13 mouse cellular contexts compared by ENCODE assay signal in genomic region chr14:19904821-19905220, GRCm38 (mm10).
DNase-seq lines count a peak whose midpoint lies in the region; ATAC-seq and TF ChIP-seq lines count a peak whose summit lies in the region.
"Had no signal": no experiment of that assay in that cellular context is flagged by ENCODE, and none has a peak within 500 bp of the region (broad histone marks: within the 10 kb centered on the region; RNA-seq: fewer than 3 reads in every experiment).

No protein-coding gene starts in this region.

- H3K9ac ChIP-seq in kidney, embryonic 15.5 days: no peak overlapping the region
- no peak overlapping the region for H3K9ac ChIP-seq in liver, postnatal 0 days (replicated peaks)
- H3K9ac ChIP-seq: heart, embryonic 12.5 days; lung, embryonic 14.5 days had no signal

- H3K79me2 ChIP-seq in macrophage (ENCODE audit: inconsistent target): peaks cover 92% of the 10 kb centered on the region

- DNase-seq in kidney, postnatal 10 days: no peak
- peak; percentile 15 for DNase-seq in cerebellum, adult 11 months
- DNase-seq in cerebellum, postnatal 25 days: peak; percentile 22 to 53
- DNase-seq in thymus, postnatal 25 days: no peak
- DNase-seq in frontal cortex, postnatal 25 days (ENCODE audit: low spot score in 2 of 2): no peak
- DNase-seq in liver, postnatal 0 days: no peak
- DNase-seq: thymus, postnatal 4 days had no signal

- no peaks in the 10 kb centered on the region for H3K27me3 ChIP-seq in kidney, embryonic 15.5 days
- no peaks in the 10 kb centered on the region for H3K27me3 ChIP-seq in liver, postnatal 0 days (ENCODE audit: insufficient read depth, low read length)
- H3K27me3 ChIP-seq: heart, embryonic 12.5 days had no signal

- 87% methylated on average over 3 of the region's 3 CpGs for WGBS in kidney, embryonic 15.5 days
- 94% methylated on average over 3 of the region's 3 CpGs for WGBS in macrophage (ENCODE audit: missing documents)
- WGBS in liver, postnatal 0 days (ENCODE audit: insufficient replicate concordance): 70% methylated on average over 3 of the region's 3 CpGs

- H3K27ac ChIP-seq in kidney, embryonic 15.5 days: peak overlapping the region; percentile 18; the same call in 1 of the 2 replicates
- H3K27ac ChIP-seq in macrophage: peak overlapping the region; percentile 62
- no peak overlapping the region for H3K27ac ChIP-seq in liver, postnatal 0 days (ENCODE audit: low read depth)

- no peak overlapping the region for H3K4me3 ChIP-seq in kidney, embryonic 15.5 days (replicated peaks)
- H3K4me3 ChIP-seq in macrophage (ENCODE audit: inconsistent target): no peak overlapping the region
- H3K4me3 ChIP-seq in liver, postnatal 0 days (ENCODE audit: low read depth, low read length): no peak overlapping the region
- H3K4me3 ChIP-seq: heart, embryonic 12.5 days; myocyte had no signal

- no peak for TF ChIP-seq CTCF in liver, postnatal 0 days (IDR thresholded peaks at IDR 0.05; ENCODE audit: low read depth)

- H3K36me3 ChIP-seq in kidney, embryonic 15.5 days: no peaks in the 10 kb centered on the region; the same call in 1 of the 2 replicates
- H3K36me3 ChIP-seq in macrophage (ENCODE audit: inconsistent target): peaks cover 22% of the 10 kb centered on the region
- H3K36me3 ChIP-seq in liver, postnatal 0 days (replicated peaks; ENCODE audit: insufficient read depth, low read length): no peaks in the 10 kb centered on the region
- H3K36me3 ChIP-seq: heart, embryonic 12.5 days had no signal

- TF ChIP-seq EP300 in liver, postnatal 0 days (IDR thresholded peaks at IDR 0.05; ENCODE audit: low read depth): no peak

- H3K9me3 ChIP-seq in kidney, embryonic 15.5 days (replicated peaks): no peaks in the 10 kb centered on the region
- H3K9me3 ChIP-seq in liver, postnatal 0 days (ENCODE audit: low read length): no peaks in the 10 kb centered on the region
- H3K9me3 ChIP-seq: heart, embryonic 12.5 days had no signal

- H3K4me1 ChIP-seq in kidney, embryonic 15.5 days: peaks cover 11% of the 10 kb centered on the region
- no peaks in the 10 kb centered on the region for H3K4me1 ChIP-seq in liver, postnatal 0 days (ENCODE audit: insufficient read depth)

- no peak for ATAC-seq in kidney, embryonic 15.5 days (replicated peaks; ENCODE audit: low FRiP score)
- ATAC-seq in liver, postnatal 0 days: no peak
- ATAC-seq: intestine, postnatal 0 days had no signal

- H3K4me2 ChIP-seq in kidney, embryonic 15.5 days: no peak overlapping the region
- no peak overlapping the region for H3K4me2 ChIP-seq in liver, postnatal 0 days (ENCODE audit: low read depth, low read length)
- H3K4me2 ChIP-seq: heart, embryonic 12.5 days; lung, embryonic 14.5 days had no signal

Comparison
In these comparisons a context has a peak if more than half of its experiments do, and no peak if none do; other contexts are left out.
1. DNase-seq: peak in cerebellum, adult 11 months (single experiment) and cerebellum, postnatal 25 days (2 of 2); none in kidney, postnatal 10 days (single experiment), thymus, postnatal 25 days (single experiment), frontal cortex, postnatal 25 days (0 of 2) and liver, postnatal 0 days (single experiment).